Mouse (Mus musculus): ENCODE measurements around the gene Gm10762.
A peak's percentile ranks its signal among the peaks of the same experiment; 100 is the strongest.

Gm10762 gene

DNA sequence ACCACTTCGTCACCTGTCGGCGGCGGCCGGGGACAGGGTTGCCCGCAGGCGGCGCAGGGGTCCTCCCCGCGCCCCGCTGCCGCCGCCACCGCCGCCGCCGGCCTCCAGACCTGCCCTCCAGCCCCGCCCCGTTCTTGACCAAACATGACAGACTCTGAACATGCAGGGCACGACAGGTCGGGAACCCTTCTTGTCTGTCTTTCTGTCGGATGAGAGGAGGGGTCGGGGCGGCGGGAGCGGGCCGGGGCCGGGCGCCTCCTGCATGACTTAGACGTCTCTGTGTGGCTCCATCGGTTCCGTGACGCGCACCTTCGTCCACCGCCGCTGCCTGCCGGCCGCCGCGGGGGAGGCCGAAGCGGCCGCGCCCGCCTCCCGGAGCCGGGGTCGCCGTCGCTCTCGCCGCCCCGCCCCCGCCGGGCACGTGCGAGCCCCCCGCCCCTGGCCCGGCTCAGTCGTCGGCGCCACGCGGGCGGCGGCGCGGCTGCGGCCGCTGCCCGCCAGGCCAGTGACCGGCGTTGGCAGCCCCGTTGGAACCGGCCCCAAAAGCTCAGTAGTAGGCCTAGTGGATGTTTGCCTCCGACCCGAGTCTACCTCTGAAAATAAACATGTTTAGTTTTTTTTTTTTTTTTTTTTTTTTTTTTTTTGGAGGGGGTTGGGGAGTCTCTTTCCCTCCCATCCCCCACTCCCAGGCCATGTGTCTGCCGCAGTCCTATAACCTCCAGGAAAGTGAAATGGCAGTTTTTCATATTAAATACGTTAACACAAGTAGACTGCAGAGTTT is at the start of gene Gm10762:
Gene Gm10762 (minus strand): TSS at position 65 of the 781 bp plus-strand sequence.
- peak; percentile 90 for DNase-seq

DNA sequence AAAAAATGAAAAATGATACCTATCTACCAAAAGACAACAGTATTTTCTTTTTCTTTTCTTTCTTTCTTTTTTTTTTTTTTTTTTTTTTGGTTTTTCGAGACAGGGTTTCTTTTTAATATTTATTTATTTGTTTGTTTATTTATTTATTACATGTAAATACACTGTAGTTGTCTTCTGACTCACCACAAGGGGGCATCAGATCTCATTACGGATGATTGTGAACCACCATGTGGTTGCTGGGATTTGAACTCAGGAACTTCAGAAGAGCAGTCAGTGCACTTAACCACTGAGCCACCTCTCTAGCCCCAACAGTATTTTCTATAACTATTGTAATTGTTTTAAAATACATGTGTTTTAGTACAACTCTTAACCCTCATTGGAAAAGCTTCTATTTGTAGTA is 41.3 kb upstream of the Gm10762 start:
- DNase-seq, result peak; percentile 17

DNA sequence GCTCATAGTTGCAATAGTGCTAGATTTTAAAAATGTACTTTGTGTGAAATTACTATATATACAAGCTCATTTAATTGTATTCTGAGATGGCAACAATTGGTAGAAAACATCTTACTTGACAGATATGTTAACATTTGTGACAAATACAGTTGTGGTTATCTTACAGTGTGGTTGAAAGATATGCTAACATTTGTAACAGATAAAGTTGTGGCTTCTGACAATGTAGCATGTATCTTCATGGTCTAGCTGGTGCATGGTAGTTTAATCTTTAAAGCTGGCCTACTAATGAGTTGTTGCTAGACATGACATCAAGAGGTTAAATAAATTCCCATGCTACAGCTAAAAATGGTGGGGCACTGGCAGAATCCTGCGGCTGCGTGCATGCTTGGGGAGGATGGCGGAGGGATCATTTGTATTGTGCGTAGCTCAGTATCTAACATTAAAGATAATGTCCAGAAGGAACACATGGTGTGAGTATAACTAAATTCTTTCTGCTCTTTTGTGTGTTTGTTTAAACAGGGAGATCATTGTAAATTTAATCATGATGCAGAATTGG is 38.7 kb upstream of the Gm10762 start:
- no peak for DNase-seq

DNA sequence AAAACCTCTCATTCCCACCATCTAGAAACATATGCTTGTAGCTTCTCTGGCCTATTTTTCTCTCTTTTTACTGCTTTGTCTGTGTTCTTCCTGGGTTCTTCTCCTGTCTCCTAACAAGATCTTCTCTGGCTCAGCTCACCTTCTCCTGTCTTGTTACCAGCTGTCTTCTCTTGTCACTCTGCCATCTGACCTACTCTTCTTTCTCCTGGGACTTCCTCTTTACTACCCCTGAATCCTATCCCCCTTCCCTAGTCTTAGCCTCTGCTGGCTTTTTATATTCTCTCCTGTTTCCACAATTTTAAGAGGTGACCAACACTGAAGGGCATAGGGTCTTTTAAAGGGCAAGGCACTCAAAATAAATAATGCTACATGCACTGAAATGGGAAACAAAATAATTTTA is 37.3 kb upstream of the Gm10762 start:
- no peak for DNase-seq

DNA sequence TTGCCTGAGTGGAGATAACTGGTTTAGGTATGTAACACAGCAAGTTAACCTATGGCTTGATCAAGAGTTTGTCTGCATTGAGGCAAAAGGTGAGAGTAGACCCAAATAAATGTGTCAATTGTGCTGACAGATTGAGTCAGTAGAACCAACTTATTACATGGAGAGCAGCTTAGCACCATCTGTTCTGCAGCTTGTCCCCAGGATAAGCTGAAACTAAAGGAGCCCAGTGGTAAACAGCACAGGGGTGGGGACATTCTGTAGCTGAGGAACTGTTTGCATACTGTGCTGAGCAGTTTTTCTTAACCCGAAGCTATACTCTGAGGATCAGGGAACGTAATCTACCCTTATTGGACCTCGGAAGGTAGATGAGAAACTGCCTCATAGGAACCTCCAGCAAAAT is 17.2 kb upstream of the Gm10762 start:
- peak; percentile 29 for DNase-seq

DNA sequence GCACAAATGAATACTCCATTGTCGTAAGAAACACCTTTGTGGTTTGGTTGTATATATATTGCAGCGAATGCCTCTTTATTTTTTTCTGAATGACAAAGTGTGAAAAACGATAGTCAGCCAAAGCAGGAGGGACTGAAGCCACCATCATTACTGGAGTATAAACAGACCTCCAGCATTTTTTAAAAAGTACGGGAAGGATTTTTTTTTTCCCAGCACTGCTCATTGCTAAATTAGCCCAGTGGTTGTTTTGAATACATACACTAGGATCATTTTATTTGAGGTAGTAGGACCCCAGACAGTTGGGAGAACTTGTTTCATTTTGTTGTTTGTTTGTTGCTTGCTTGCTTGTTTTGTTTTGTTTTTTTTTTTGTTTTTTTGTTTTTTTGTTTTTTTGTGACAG is 8.0 kb upstream of the Gm10762 start:
- no peak for DNase-seq

DNA sequence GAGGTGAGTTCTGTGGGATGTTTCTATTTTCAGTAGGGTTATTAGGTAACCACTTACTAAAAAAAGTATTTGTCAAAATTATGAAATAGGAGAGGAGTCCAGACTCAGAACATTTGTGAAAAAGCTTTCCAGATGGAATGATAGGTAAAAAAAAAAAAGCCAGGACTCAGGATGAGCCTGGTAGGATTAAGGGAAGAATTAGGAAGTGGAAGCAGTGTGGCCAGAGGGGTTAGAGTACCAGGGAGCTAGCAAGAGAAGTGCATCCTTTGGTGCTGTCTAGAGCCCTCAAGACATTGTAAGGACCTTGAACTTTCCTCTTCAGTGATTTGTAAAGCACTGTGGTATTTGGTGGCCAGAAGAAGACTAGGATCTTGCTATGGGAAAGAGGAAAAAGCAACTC is 4.8 kb upstream of the Gm10762 start:
- DNase-seq, result no peak

DNA sequence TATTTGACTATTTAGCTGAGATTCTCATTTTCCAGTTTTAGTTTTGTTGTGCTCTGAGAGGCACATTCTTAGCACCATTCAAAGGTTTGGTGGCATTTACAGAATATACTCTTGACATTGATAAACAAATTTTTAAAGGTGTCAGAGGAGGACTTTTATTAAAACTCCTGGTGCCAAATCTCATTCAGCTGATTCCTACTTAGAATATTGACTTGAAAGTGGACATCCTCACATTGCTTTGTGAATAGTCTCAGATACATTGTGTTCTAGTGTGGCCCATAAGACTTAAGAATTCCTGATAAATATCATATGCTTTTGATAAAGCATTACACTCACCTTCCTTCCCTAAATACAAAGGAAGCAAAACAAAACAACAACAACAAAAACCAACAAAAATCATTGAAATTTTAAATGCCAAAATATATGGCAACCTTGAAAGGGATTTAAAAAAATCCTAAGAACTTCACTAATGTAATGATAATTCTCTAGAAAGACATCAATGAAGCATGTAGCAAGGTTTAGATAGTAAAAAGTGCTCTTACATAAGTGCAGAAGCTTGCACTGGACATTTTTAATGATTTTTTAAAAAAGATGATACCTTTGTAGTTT is 1.1 kb upstream of the Gm10762 start:
- no peak for DNase-seq

DNA sequence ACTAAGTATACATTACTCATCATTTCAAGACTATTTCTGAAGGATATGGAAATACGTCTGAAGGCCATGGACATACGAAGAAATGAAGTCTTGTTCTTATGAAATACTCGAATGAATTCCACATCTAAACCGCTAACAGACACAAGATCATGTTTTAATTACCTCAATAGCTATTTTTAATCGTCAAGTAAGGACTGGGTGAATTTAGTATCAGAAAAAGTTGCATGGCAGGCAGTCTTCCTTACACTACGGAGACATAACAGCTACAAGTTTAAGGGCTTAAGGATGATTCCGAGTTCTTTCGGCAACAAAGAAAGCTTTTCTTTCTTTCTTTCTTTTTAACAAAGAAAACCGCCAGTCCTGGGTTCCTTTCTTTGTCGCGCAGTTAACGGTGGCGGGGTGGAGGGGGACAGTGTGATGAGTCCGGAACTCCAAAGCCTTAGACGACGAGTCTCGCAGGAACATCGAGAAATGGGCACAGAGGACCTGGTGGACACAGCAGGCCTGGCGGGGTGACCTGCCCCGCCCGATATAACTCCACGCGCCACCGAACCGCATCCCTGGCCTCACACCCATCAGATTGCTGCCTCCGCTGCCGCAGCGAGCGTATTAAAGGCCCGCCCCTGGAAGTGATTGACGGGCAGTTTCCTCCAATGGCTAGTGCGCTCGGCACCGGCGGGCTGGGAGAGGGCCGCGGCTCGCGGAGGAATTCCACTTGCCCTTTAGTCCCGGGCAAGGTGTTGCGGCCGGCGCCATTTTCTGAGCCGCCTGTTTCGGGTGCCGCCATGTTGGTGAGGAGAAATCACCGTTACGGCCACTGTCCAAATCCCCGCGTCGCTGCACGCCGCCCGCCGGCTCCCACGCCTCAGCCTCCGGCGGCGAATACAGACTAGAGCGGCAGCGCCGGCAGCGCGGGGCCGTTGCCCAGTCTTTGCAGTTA is 614 bp downstream of the Gm10762 start, which contains the start of gene Zc3h6:
Gene Zc3h6 (plus strand): TSS at position 762 of the 940 bp plus-strand sequence.
- DNase-seq, result peak; percentile 100

DNA sequence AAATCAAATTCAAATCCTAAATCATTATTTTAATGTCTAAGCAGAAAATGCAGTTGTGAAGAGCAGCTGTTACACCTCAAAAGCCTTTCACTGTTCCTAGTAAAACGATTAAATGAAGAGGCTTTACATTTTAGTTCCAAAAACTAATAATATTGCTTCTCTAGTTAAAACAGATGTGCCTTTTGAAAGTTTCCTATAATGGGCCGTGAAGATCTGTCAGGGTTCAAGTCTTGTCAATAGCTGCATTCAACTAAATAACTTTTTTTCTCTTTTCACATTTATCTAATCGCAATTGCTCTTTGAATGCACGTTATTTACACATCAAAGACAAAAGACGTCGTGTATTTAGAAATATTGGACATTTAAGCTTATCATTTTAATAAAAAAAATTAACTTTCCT is 1.3 kb downstream of the Gm10762 start:
- DNase-seq, result no peak

DNA sequence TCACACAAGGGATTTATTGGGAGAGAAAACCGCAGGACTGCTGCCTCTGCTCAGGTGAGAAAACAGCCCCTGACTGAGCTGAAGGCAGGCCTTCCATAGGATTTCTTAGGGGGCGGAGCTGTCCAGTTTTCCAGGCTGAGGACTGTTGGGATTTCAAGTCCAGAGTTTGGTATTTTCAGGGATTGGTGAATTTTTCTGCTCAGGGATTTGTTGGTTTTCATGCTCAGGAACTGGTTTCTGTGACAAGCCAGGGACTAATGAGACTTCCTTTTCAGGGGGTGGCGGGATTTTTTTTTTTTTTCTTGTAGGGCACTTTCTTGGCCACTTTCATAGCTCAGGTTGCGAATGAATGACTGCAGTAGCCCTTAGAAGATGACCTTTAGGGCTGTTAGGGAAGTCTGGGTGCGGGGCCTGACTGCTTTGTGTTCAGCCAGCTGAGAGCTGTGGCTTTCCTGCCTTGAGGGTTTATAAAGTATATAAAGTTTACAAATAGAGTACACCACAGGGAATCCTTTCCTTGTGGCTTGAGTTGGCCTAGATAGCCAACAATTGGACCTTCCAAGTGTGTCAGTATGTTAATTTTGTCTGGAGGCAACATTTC is 1.9 kb downstream of the Gm10762 start:
- DNase-seq, result no peak

DNA sequence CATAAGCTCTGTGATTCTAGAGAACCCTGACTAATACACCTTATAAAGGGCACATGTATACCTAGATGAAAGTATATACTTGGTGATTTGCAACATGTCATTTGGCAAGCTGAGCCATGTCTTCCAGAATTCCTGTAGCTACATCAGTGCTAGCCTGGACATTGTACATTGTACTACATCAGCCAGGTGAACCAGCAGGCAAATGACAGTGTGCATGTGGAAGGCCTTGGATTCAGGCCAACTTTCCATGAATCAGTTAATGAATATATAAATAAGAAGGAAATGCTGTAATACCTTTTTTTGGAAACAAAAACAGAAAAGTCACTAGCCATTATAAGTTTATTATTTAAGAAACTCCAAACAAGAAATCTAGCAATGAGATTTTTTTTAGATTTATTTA is 13.3 kb downstream of the Gm10762 start:
- DNase-seq, result no peak

DNA sequence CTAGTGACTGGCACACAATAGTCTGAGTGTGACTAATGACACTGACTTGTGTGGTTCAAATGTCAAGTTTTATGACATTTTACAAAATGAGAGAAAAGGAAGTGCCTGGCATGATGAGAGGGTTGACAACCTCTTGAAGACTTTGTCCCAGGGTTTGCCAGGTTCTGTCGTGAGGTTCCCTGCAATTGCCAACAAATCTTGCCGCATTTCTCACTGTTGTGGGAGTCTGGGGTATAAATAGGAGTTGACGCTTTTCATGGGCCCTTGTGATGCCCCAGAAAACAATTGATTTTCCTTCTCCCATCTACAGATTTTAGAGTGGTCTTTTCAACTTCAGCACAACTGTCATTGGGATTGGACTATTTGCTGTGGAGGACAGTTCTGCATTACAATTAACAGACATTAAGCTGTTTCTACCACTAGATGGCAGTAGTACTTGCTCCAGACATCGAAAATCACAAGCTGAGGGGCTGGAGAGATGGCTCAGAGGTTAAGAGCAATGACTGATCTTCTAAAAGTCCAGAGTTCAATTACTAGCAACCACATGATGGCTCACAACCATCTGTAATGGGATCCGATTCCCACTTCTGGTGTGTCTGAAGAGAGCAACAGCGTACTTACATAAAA is 19.4 kb downstream of the Gm10762 start:
- DNase-seq, result peak; percentile 84

DNA sequence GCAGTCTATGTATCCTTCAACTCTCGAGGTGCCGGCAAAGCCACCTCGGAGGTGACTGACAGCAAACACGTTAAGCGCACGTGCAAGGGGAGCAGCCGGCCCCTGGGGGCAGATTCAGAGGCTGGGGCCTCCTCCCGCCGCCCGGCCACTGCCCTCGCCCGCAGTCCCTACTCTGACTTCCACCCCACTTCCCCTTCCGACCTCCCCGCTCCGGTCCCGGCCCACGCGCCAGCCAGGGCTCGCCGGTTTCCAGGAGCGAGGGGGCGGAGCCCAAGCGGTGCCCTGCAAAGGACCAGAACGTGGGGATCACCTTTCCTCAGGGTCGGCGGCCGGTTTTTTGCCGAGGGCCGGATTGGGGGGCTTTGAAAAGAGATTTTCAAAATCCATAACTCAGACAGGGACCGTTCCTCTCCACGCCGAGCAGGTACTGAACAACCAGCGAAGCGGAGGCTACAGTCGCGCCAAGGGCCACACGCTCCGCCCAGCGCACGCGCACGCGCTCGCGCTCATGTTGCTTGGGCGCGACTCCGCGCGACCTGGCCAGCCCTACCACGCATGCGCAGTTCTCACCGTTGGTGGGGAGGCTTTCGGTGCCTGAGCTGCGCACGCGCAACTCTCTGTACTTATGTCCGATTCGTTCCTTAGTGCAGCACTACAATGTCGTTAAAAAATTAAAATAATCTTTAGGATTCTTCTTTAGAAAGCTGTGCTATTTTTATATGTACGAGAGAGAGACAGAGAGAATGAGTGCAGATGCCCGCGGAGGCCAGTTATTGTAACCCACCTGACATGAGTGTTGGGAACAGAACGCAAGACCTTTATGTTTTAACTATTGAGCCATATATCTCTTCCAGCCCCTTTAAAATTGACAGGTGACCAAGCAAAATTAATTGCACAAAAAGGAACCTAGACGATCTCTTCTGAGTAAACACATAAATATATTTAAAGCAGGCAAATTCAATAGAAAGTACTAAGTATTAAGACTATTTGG is 23.7 kb downstream of the Gm10762 start, which contains the start of gene Zc3h8:
Gene Zc3h8 (minus strand): TSS at position 540 of the 991 bp plus-strand sequence.
- DNase-seq, result peak; percentile 97

DNA sequence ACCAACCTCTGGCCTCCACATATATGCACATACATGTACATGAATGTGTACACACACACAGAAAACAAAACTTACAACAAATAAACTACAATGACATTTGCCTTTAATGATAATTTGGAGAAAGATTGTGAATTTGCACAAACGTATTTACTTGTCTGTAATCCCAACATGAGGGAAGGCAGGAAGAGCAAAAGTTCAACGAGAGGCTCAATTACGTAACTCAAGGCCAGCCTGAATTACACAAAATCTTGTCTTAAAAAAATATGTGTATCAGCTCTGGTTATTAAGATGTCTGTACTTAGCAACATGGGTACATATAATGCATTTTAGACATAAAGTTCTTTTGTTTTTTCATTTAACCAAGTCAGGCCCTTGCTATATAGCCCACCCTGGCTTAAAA is 31.3 kb downstream of the Gm10762 start:
- DNase-seq, result no peak

DNA sequence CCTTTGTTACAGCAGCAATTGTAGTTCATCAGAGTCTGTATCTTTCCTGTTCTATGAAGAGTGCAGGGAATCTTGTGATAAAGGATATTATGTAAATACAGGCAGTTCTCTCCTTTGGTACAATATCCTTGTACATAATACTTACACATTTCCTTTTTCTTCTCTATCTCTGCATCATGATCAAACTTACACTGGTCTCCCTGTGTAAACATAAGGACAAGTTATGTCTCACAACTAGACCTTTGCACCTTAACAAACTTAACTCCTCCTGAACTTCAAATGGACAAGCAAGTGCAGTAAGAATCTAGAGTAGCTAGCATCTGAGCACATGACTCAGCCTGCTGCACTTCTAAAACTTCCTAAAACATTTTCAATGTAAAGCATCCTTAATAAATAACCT is 36.8 kb downstream of the Gm10762 start:
- no peak for DNase-seq

DNA sequence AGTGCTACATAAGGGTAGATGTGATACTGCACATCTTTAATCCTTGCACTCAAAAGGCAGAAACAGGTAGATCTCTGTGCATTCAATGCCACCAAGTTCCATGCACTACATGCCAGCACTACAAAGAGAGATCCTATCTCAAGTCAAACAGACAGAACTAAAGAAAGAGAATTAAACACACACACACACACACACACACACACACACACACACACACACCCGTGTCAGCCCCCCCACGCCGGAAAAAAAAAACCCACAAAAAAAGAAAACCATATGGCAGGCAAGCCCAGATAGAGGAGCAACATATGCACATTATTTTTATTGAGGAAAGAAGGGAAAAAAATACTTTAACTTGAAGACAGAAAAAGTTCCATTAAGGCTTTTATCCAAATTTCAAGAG is 39.1 kb downstream of the Gm10762 start:
- DNase-seq, result no peak

DNA sequence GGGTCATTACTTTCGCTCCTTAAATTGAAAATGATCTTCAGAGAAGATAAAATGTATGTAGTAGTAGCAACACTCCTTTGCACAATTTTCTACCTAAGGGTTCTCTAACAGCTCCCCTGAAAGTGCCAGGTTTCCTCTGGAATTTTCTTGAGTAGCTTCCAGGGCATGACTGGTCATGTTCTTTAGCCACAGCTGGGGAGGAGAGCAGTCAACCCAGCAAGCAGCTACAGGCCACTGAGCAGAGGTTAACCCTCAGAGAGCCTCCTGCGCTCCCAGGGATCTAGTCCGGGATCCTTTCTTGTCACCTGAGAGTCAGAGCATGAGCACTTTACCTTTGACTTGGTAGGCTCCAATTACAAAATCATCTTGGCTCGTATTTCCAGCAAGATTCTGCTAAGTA is 42.7 kb downstream of the Gm10762 start:
- no peak for DNase-seq
